Mouse (Mus musculus) monocyte, adult 59 days (primary cell): ENCODE data around the gene Spata17. TPM values are rescaled to one million over a fixed set of nuclear protein-coding genes. Genes with fewer than 3 reads are reported as not detected.

ENCODE experiments used
- total RNA-seq, 2 experiments: library from RNA; stranded (reverse); gene quantifications; one replicate each; pipeline ENCODE4 v1.2.4; 2023

The Spata17 gene
- not detected for total RNA-seq

DNA sequence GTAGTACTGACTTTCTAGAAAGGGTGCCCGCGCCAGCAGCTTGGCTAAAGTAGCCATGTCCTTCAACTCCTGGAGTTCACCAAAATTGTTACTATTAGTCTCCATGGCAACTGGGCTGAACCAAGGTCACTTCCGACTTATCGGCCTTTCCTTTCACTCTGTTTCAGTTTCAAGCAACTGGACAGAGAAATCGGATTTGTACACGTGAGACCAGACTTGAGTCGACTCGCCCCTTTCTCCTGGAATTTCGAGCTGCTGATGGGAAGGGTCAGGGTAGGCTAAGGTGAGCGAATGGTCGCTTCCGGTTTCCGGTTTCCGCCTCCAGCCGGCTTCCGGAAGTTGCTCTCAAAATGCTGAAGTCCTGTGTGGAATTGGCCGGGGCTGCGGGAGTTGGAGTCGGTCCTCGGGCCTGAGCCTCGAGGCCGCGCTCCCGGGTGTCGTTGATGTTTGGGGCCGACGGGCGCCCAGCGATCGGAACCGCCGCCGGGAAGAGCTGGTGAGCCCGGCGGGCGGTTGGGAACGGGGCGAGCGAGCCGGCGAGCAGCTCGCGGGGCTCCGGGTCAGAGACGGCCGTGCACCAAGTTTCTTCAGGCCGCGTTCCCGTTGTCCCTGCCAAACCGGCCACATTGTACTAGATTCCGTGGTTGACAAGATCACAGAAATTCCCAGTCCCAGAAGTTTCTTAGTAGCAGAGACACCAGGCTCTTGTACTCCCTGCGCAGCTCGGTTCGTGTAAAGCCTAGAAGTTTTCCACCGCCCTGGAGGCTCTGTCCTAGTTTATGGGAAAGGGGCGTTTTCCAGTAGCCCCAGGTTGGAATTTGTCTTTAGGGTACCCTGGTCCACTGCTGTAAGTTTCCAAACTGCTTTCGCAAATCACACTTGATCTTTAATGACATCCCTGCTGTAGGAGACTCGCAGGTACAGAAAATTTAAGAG lies at the start of gene Spata17, which contains the start of gene Gpatch2:
Gene Spata17, minus strand, starts transcription at position 285 of the 936 bp plus-strand sequence.
Gene Gpatch2, plus strand, starts transcription at position 328 of the 936 bp plus-strand sequence.

Other genes starting within 250 kb of the Spata17 start
- not detected for gene D1Pas1, start 248.0 kb downstream of the Spata17 start, total RNA-seq
- 10 to 100 TPM; 19.8 to 21.2 TPM for gene Gpatch2, start within 50 bp of the Spata17 start, total RNA-seq